Mouse (Mus musculus) embryonic fibroblast, embryonic 13.5 days (primary cell): ENCODE measurements around the gene Plekha4.
A peak's percentile ranks its signal among the peaks of the same experiment; 100 is the strongest.

ENCODE experiments used
- CTCF ChIP-seq: IDR thresholded peaks from 2 replicates; pipeline ENCODE4 v1.5.1; 2011; ENCODE audit warnings: mild to moderate bottlenecking, control low read depth, low read length, moderate library complexity, borderline replicate concordance; ENCODE audit not compliant: insufficient read depth
- POLR2A ChIP-seq: IDR thresholded peaks from 2 replicates; pipeline ENCODE4 v1.6.1; 2011; ENCODE audit warnings: low read depth, mild to moderate bottlenecking, control low read depth, low read length, moderate library complexity

DNA sequence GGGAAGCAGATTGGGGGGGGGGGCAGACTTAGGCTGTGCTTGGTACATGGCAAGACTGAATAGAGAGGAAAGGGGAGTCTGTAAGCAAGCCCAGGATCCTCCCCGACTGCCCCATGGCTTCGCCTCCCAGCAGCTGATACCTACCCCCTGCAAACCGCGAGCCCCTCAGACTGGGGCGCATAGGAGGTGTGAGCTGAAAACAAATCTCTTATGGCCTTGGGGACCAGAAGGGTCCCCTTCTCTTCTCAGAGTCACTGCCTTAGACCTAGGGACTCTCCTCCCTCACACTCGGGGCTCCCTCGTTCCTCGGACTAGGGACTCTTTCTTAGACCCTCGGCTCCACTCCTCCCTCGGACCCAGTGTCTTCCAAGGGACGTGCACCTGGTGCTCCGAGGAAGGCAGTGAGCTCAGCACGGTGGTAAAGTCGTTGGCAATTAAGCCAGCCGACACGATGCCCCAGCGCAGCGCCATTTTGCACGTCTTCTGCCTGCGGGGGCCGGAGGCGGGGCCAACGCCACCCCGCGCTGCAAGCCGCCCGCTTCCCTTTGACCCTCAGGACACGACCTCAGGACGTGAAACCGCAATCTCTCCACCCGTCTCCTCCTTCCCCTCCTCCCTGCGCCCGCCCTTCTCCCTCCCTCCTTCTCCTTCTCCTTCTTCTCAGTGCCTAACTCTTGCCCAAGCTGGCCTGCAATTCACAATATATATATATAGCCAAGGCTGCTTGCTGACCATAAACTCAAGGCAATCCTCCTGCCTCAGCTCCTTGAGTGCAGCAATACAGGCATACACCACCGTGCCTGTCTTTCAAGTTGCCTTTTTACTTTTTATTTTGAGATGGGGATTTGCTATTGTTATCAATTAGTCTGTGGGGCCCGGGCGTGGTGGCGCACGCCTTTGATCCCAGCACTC, 37.6 kb upstream of the Plekha4 start, which contains the start of gene Dhdh:
- TF ChIP-seq POLR2A (peak; percentile 51; the same call in 1 of the 2 replicates), CTCF (no peak)
